Mouse (Mus musculus) heart, embryonic 11.5 days (tissue): ENCODE measurements at regions not wholly inside any gene's neighbourhood (a gene's known extent, or its start where the extent isn't known, plus 50 kb on each side); places are given as distances from the start of the nearest gene placed in this dataset.

Experiments
- ATAC-seq: fragments of 200-750 bp; cut with Nextera tagmentation; replicated peaks from 2 replicates; pipeline ENCODE4 v1.8.0; 2017; ENCODE audit warnings: moderate library complexity; ENCODE audit not compliant: insufficient number of reproducible peaks, low FRiP score, low TSS enrichment
- H3K27ac ChIP-seq: fragments of 300-500 bp; sonication (generic); 2 replicates; pipeline ENCODE4 v1.5.1; 2014; ENCODE audit warnings: mild to moderate bottlenecking, low read depth, low read length
- H3K27me3 ChIP-seq: fragments of 300-500 bp; sonication (generic); 2 replicates; pipeline ENCODE4 v1.6.1; 2014; ENCODE audit warnings: mild to moderate bottlenecking, low read length, mixed read lengths; ENCODE audit not compliant: control insufficient read depth, insufficient read depth
- H3K36me3 ChIP-seq: fragments of 300-500 bp; sonication (generic); 2 replicates; pipeline ENCODE4 v1.6.1; 2014; ENCODE audit warnings: mild to moderate bottlenecking, low read length, moderate library complexity, mixed read lengths; ENCODE audit not compliant: control insufficient read depth, insufficient read depth
- H3K4me1 ChIP-seq: fragments of 300-500 bp; sonication (generic); 2 replicates; pipeline ENCODE4 v1.6.1; 2014; ENCODE audit warnings: low read length; ENCODE audit not compliant: control insufficient read depth, insufficient read depth
- H3K4me2 ChIP-seq: fragments of 300-500 bp; sonication (generic); 2 replicates; pipeline ENCODE4 v1.6.1; 2014; ENCODE audit warnings: mild to moderate bottlenecking, moderate library complexity
- H3K4me3 ChIP-seq: fragments of 300-500 bp; sonication (generic); 2 replicates; pipeline ENCODE4 v1.5.1; 2014; ENCODE audit warnings: low read depth, low read length
- H3K9ac ChIP-seq: fragments of 300-500 bp; sonication (generic); 2 replicates; pipeline ENCODE4 v1.6.1; 2014; ENCODE audit warnings: mild to moderate bottlenecking, low read depth, low read length, moderate library complexity
- H3K9me3 ChIP-seq: fragments of 300-500 bp; sonication (generic); replicated peaks from 2 replicates; pipeline ENCODE4 v1.6.1; 2016; ENCODE audit warnings: low read length; ENCODE audit not compliant: control insufficient read depth
- WGBS: fragments of 180-500 bp; shearing (Covaris S2); extraction: QIAGEN DNeasy Blood & Tissue Kit; methylation state at CpG from one replicate; pipeline ENCODE4 v1.1.7; 2014; ENCODE audit not compliant: insufficient replicate concordance; 5-methylcytosine and 5-hydroxymethylcytosine counted together

GRCm38 (mm10) chr1:73112711-73113110 is 97.0 kb upstream of the Tnp1 start:
- no peaks in the 10 kb centered on the region for H3K4me1 ChIP-seq
- H3K9ac ChIP-seq, result no peak overlapping the region
- H3K27me3 ChIP-seq, result no peaks in the 10 kb centered on the region
- ATAC-seq, result no peak
- no peak overlapping the region for H3K27ac ChIP-seq
- H3K9me3 ChIP-seq, result 0 out of 2 replicates have a peak, but pooled peaks cover 2% of the 10 kb centered on the region
- H3K4me3 ChIP-seq, result no peak overlapping the region
- WGBS, result 82% methylated on average over 3 of the region's 3 CpGs
- H3K4me2 ChIP-seq, result no peak overlapping the region
- H3K36me3 ChIP-seq, result no peaks in the 10 kb centered on the region

DNA sequence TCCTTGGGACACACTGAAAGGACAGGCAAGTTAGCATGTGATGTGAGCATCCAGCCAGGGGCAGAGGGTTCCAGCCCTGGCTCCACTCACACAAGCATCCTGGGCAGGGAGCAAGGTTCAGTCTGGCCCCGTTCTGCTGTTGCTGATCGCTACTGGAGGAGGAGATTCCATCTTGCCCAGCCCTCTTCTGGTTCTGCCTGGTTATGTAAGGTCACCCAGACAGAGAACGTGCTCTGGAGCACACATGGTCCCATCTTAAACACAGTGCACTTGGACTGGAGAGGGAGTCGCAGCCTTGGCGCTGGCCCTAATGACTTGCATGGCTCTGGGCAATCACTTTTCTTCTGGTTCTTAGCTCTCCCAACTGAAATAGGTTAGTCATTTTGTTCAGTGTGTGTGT is 96.2 kb upstream of the Tnp1 start:
- 87% methylated on average over 5 of the region's 5 CpGs for WGBS
- H3K9ac ChIP-seq, result no peak overlapping the region

DNA sequence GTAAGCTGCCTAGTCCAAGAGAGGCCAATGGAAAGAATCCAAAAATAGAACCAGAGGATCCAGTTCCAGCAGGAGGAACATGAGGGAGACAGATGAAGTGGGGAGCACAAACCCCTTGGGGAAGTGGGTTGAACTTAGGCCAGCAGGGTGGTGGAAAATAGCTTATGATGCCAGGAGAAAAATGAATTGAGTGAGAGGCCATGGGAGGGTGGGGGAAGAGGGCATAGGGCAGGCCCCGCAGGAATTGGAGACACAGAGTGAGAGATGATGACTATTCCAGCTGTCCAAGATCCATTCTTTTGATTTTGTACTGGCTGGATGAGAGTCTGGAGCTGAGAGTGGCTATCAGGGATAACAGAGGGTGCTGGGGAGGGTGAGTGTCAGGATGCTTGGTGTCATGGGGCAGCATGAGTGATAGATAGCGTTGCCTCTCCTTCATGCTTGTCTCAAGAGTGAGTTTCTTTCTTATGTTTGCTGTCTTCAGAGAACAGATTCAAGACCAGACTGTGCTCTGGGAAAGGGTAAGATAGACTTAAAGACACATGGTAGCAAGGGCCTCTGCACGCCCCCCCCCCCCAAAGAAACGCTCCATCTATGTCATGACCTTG is 90.3 kb upstream of the Tnp1 start:
- ATAC-seq, result no peak
- WGBS, result 70% methylated on average over 4 of the region's 4 CpGs
- no peak overlapping the region for H3K27ac ChIP-seq
- H3K36me3 ChIP-seq, result no peaks in the 10 kb centered on the region
- 0 out of 2 replicates have a peak, but pooled peaks cover 1% of the 10 kb centered on the region for H3K9me3 ChIP-seq
- H3K27me3 ChIP-seq, result no peaks in the 10 kb centered on the region
- H3K4me3 ChIP-seq, result no peak overlapping the region
- H3K9ac ChIP-seq, result no peak overlapping the region
- H3K4me2 ChIP-seq, result no peak overlapping the region
- no peaks in the 10 kb centered on the region; the same call in 1 of the 2 replicates for H3K4me1 ChIP-seq

More for the DNA sequence above, 96.2 kb upstream of the Tnp1 start:
- Histone ChIP-seq H3K27ac (no peak overlapping the region), H3K4me2 (no peak overlapping the region), H3K27me3 (no peaks in the 10 kb centered on the region), H3K9me3 (0 out of 2 replicates have a peak, but pooled peaks cover 2% of the 10 kb centered on the region), H3K4me3 (no peak overlapping the region), H3K36me3 (no peaks in the 10 kb centered on the region), H3K4me1 (no peaks in the 10 kb centered on the region)
- no peak for ATAC-seq

- 64% methylated on average over 6 of the region's 6 CpGs for WGBS
- H3K4me1 ChIP-seq, result no peaks in the 10 kb centered on the region
- H3K36me3 ChIP-seq, result no peaks in the 10 kb centered on the region
- H3K9ac ChIP-seq, result no peak overlapping the region
- H3K4me2 ChIP-seq, result no peak overlapping the region
- no peaks in the 10 kb centered on the region for H3K27me3 ChIP-seq
- no peak overlapping the region for H3K27ac ChIP-seq
- no peaks in the 10 kb centered on the region for H3K9me3 ChIP-seq
- H3K4me3 ChIP-seq, result no peak overlapping the region
- no peak for ATAC-seq
Measured at GRCm38 (mm10) chr1:73097645-73098440, 82.1 kb upstream of the Tnp1 start.

DNA sequence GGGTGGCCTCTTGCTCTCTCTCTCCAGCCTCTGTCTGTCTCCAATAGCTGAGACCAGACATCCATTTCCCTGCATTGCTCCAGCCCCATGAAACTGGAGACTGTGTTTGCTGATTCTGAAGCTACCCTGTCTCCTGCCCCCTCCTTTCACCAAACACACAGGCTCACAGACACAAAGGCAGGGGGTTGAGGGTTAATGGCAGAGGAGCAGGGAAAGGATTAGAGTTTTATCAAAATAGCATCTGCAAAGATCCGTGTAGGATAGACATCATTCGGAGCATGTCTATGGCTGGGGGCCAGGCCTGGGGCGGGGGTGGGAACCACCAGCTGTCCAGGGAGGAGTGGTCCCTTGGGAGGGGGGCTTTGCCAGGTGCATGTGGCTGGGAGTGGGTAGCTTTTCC is 73.9 kb upstream of the Tnp1 start:
- Histone ChIP-seq H3K4me3 (no peak overlapping the region), H3K9ac (no peak overlapping the region), H3K36me3 (no peaks in the 10 kb centered on the region), H3K27me3 (no peaks in the 10 kb centered on the region), H3K4me1 (peaks cover 12% of the 10 kb centered on the region; the same call in 1 of the 2 replicates), H3K27ac (no peak overlapping the region), H3K4me2 (no peak overlapping the region), H3K9me3 (no peaks in the 10 kb centered on the region)
- WGBS, result 50% methylated on average over 3 of the region's 3 CpGs
- no peak for ATAC-seq

DNA sequence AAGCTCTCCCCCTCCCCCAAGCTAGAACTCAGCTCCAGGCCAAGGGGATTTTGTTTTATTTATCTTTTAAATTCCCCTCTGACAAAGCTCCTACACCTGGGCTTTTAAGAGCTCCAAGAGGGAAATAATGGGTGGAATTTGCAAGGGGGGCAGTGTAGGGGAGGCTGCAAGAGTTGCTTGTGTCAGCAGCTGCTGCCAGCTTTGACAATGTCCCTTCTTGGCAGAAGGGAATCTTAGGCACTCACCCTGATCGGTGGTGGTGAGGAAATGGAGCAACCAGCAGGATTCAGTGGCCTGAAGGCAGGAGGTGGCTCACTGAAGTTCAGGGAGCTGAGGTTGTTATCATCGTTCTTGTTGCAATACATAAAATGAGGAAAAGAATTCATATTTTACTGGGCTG is 72.8 kb upstream of the Tnp1 start:
- Histone ChIP-seq H3K36me3 (no peaks in the 10 kb centered on the region), H3K4me1 (peaks cover 12% of the 10 kb centered on the region; the same call in 1 of the 2 replicates), H3K4me3 (no peak overlapping the region), H3K9ac (no peak overlapping the region), H3K27ac (no peak overlapping the region), H3K4me2 (no peak overlapping the region), H3K9me3 (no peaks in the 10 kb centered on the region), H3K27me3 (no peaks in the 10 kb centered on the region)
- ATAC-seq, result no peak
- 19% methylated on average over 2 of the region's 2 CpGs for WGBS

DNA sequence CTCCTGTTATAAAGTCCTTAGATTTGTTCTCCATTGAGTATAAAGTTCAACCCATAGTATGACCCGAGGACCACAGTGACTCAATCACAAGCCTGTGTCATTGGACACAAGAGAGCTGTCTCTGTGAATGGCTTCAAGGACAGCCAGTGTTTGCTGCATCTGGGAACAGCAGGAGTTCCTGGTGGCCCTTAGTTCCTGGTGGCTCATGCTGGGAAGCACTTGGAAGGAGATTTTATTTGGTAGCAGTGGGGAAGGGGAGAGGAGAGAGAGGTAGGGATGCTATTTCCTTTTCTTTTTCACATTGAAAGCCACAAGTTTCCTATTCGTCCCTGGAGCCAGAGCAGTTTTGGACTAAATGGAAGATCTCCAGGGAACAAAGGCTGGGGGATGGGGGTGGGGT is 69.2 kb upstream of the Tnp1 start:
- no peaks in the 10 kb centered on the region for H3K36me3 ChIP-seq
- no peaks in the 10 kb centered on the region for H3K27me3 ChIP-seq
- H3K27ac ChIP-seq, result no peak overlapping the region
- H3K4me2 ChIP-seq, result no peak overlapping the region
- no peak overlapping the region for H3K9ac ChIP-seq
- 50% methylated on average over 2 of the region's 2 CpGs for WGBS
- ATAC-seq, result no peak
- H3K9me3 ChIP-seq, result no peaks in the 10 kb centered on the region
- H3K4me3 ChIP-seq, result no peak overlapping the region
- H3K4me1 ChIP-seq, result peaks cover 12% of the 10 kb centered on the region; the same call in 1 of the 2 replicates

GRCm38 (mm10) chr1:73083396-73083795 is 67.7 kb upstream of the Tnp1 start:
- H3K9ac ChIP-seq, result no peak overlapping the region
- ATAC-seq, result no peak
- no peak overlapping the region for H3K27ac ChIP-seq
- no peak overlapping the region for H3K4me3 ChIP-seq
- H3K27me3 ChIP-seq, result no peaks in the 10 kb centered on the region
- no peaks in the 10 kb centered on the region for H3K36me3 ChIP-seq
- no peaks in the 10 kb centered on the region for H3K9me3 ChIP-seq
- H3K4me2 ChIP-seq, result no peak overlapping the region
- peaks cover 7% of the 10 kb centered on the region; the same call in 1 of the 2 replicates for H3K4me1 ChIP-seq
- WGBS, result 85% methylated on average over 3 of the region's 3 CpGs
